Mouse (Mus musculus) neural tube, embryonic 13.5 days (tissue): ENCODE measurements around the gene Yeats4. TPM values are rescaled to one million over a fixed set of nuclear protein-coding genes. Genes with fewer than 3 reads are reported as not detected.

Source experiments
- polyA plus RNA-seq: library from polyadenylated mRNA; unstranded; fragments of >200 nt; fragmentation: Nextera tagmentation; extraction: Ambion mirVana; gene quantifications from 2 replicates; pipeline ENCODE4 v1.2.1, GENCODE M21; 2015

Yeats4 gene
- polyA plus RNA-seq, 1 experiment from 2014 or later, result 123 TPM

Other genes with a start within 250 kb of the Yeats4 start
- 0.34 TPM in 1 of 2 replicates, not detected in the other for gene Best3, start 238.2 kb downstream of the Yeats4 start, polyA plus RNA-seq
- gene Lrrc10, start 179.2 kb downstream of the Yeats4 start, polyA plus RNA-seq, result not detected in 2 replicates
- gene Cct2, start 160.7 kb downstream of the Yeats4 start, polyA plus RNA-seq, result 279 and 303 TPM in 2 replicates
- gene Frs2, start 76.0 kb downstream of the Yeats4 start, polyA plus RNA-seq, result 20.9 and 27.1 TPM in 2 replicates
- not detected in 2 replicates for gene 9530003J23Rik, start 14.2 kb upstream of the Yeats4 start, polyA plus RNA-seq
- 26.1 and 32.5 TPM in 2 replicates for gene Lyz2, start 57.8 kb upstream of the Yeats4 start, polyA plus RNA-seq
- gene Lyz1, start 68.4 kb upstream of the Yeats4 start, polyA plus RNA-seq, result 0.15 TPM in 1 of 2 replicates, not detected in the other
- 144 and 167 TPM in 2 replicates for gene Cpsf6, start 155.5 kb upstream of the Yeats4 start, polyA plus RNA-seq